19 mouse cellular contexts compared by ENCODE assay signal in the genomic region with DNA sequence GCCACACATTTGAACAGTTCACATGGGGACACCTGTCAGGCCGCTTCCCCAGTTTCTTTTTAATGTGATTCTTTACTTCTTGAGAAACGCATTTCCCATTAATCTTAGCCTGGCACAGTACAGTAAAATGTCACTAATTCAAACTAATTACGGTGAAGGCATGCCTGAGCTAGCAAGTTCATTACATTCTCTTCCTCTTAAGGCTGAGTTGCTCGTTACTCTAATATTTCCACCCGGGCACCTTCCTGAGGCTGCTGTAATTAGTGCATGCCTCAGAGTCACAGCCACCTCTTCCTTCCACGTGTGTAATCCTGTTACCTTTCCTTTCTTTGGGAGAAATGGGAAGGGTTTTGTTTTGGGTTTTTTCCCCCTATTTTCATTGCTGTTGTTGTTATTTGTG.
A peak's percentile ranks its signal among the peaks of the same experiment; 100 is the strongest.
DNase-seq lines count a peak whose midpoint lies in the region; ATAC-seq lines count a peak whose summit lies in the region.
"Had no signal": no experiment of that assay in that cellular context is flagged by ENCODE, and none has a peak within 500 bp of the region (broad histone marks: within the 10 kb centered on the region; RNA-seq: fewer than 3 reads in every experiment).

No protein-coding gene starts in this region.

- H3K9me3 ChIP-seq in hindbrain, embryonic 15.5 days, result no peaks in the 10 kb centered on the region
- no peaks in the 10 kb centered on the region for H3K9me3 ChIP-seq in hindbrain, embryonic 11.5 days (ENCODE audit: control insufficient read depth, low read length)
- no peaks in the 10 kb centered on the region for H3K9me3 ChIP-seq in forebrain, embryonic 13.5 days (replicated peaks)
- H3K9me3 ChIP-seq in midbrain, embryonic 15.5 days, result no peaks in the 10 kb centered on the region
- H3K9me3 ChIP-seq: heart, embryonic 12.5 days; intestine, embryonic 15.5 days; limb, embryonic 13.5 days; liver, embryonic 15.5 days had no signal

- H3K4me2 ChIP-seq in hindbrain, embryonic 15.5 days, result no peak overlapping the region
- H3K4me2 ChIP-seq in hindbrain, embryonic 11.5 days (replicated peaks; ENCODE audit: low read depth, low read length), result no peak overlapping the region
- H3K4me2 ChIP-seq in forebrain, embryonic 13.5 days, result no peak overlapping the region
- no peak overlapping the region for H3K4me2 ChIP-seq in midbrain, embryonic 15.5 days
- H3K4me2 ChIP-seq: heart, embryonic 12.5 days; intestine, embryonic 15.5 days; limb, embryonic 13.5 days; liver, embryonic 15.5 days had no signal

- no peak overlapping the region for H3K4me3 ChIP-seq in hindbrain, embryonic 15.5 days
- H3K4me3 ChIP-seq in hindbrain, embryonic 11.5 days (ENCODE audit: low read depth, low read length), result no peak overlapping the region
- H3K4me3 ChIP-seq in forebrain, embryonic 13.5 days, result no peak overlapping the region
- no peak overlapping the region for H3K4me3 ChIP-seq in midbrain, embryonic 15.5 days
- H3K4me3 ChIP-seq: heart, embryonic 12.5 days; intestine, embryonic 15.5 days; limb, embryonic 13.5 days; liver, embryonic 15.5 days had no signal

- H3K9ac ChIP-seq in hindbrain, embryonic 15.5 days, result no peak overlapping the region
- H3K9ac ChIP-seq in hindbrain, embryonic 11.5 days (ENCODE audit: low read depth, low read length), result no peak overlapping the region
- no peak overlapping the region for H3K9ac ChIP-seq in forebrain, embryonic 13.5 days
- H3K9ac ChIP-seq in midbrain, embryonic 15.5 days, result no peak overlapping the region
- H3K9ac ChIP-seq: heart, embryonic 12.5 days; intestine, embryonic 15.5 days; limb, embryonic 13.5 days; liver, embryonic 15.5 days had no signal

- ATAC-seq in hindbrain, embryonic 15.5 days (ENCODE audit: low FRiP score, low read depth), result peak; percentile 57; the same call in 1 of the 2 replicates
- ATAC-seq in hindbrain, embryonic 11.5 days (ENCODE audit: low FRiP score), result no peak
- peak; percentile 59; the same call in 1 of the 2 replicates for ATAC-seq in forebrain, embryonic 13.5 days
- 0 out of 2 replicates have a peak, but pooled peaks have one; percentile 13 for ATAC-seq in midbrain, embryonic 15.5 days (replicated peaks)
- ATAC-seq: activated CD4-positive, CD25-positive, alpha-beta regulatory T cell, adult 4 months; intestine, embryonic 15.5 days; lung, postnatal 0 days; Patski had no signal

- peak overlapping the region; percentile 42; the same call in 1 of the 2 replicates for H3K27ac ChIP-seq in hindbrain, embryonic 15.5 days (replicated peaks)
- no peak overlapping the region for H3K27ac ChIP-seq in hindbrain, embryonic 11.5 days (ENCODE audit: low read depth, low read length)
- no peak overlapping the region; the same call in 1 of the 2 replicates for H3K27ac ChIP-seq in forebrain, embryonic 13.5 days
- H3K27ac ChIP-seq in midbrain, embryonic 15.5 days, result peak overlapping the region; percentile 61
- H3K27ac ChIP-seq: intestine, embryonic 15.5 days; limb, embryonic 13.5 days; liver, embryonic 15.5 days had no signal

- WGBS in hindbrain, embryonic 15.5 days, result 38% methylated on average over 6 of the region's 6 CpGs
- WGBS in hindbrain, embryonic 11.5 days, result 72% methylated on average over 6 of the region's 6 CpGs
- WGBS in forebrain, embryonic 13.5 days, result 23% methylated on average over 6 of the region's 6 CpGs
- 35% methylated on average over 6 of the region's 6 CpGs for WGBS in midbrain, embryonic 15.5 days

- H3K36me3 ChIP-seq in hindbrain, embryonic 15.5 days, result no peaks in the 10 kb centered on the region
- H3K36me3 ChIP-seq in hindbrain, embryonic 11.5 days (ENCODE audit: control insufficient read depth, insufficient read depth, low read length), result no peaks in the 10 kb centered on the region
- H3K36me3 ChIP-seq in forebrain, embryonic 13.5 days (ENCODE audit: poor library complexity, severe bottlenecking), result 0 out of 2 replicates have a peak, but pooled peaks cover 4% of the 10 kb centered on the region
- no peaks in the 10 kb centered on the region for H3K36me3 ChIP-seq in midbrain, embryonic 15.5 days (replicated peaks)
- H3K36me3 ChIP-seq: heart, embryonic 12.5 days; intestine, embryonic 15.5 days; liver, embryonic 15.5 days had no signal

- no peaks in the 10 kb centered on the region for H3K27me3 ChIP-seq in hindbrain, embryonic 15.5 days
- H3K27me3 ChIP-seq in hindbrain, embryonic 11.5 days (ENCODE audit: control insufficient read depth, insufficient read depth, low read length), result no peaks in the 10 kb centered on the region
- H3K27me3 ChIP-seq in forebrain, embryonic 13.5 days, result no peaks in the 10 kb centered on the region
- no peaks in the 10 kb centered on the region for H3K27me3 ChIP-seq in midbrain, embryonic 15.5 days (replicated peaks)
- H3K27me3 ChIP-seq: heart, embryonic 12.5 days; intestine, embryonic 15.5 days; limb, embryonic 13.5 days; liver, embryonic 15.5 days; Patski had no signal

- peaks cover 7% of the 10 kb centered on the region; the same call in 1 of the 2 replicates for H3K4me1 ChIP-seq in hindbrain, embryonic 15.5 days (replicated peaks)
- H3K4me1 ChIP-seq in hindbrain, embryonic 11.5 days (replicated peaks; ENCODE audit: control insufficient read depth, insufficient read depth, low read length), result no peaks in the 10 kb centered on the region
- peaks cover 42% of the 10 kb centered on the region for H3K4me1 ChIP-seq in forebrain, embryonic 13.5 days
- H3K4me1 ChIP-seq in midbrain, embryonic 15.5 days, result peaks cover 27% of the 10 kb centered on the region
- H3K4me1 ChIP-seq: heart, embryonic 12.5 days; intestine, embryonic 15.5 days; liver, embryonic 15.5 days had no signal

- no peak for DNase-seq in hindbrain, embryonic 11.5 days (ENCODE audit: low spot score)
- DNase-seq in Muller cell, postnatal 12 days (ENCODE audit: inconsistent ontology term), result peak; percentile 62
- no peak for DNase-seq in embryo, embryonic 11 days
- DNase-seq in adrenal gland, adult 18-20 months (ENCODE audit: low spot score in 2 of 2), result no peak
- DNase-seq: adrenal gland, postnatal 36 days; B cell, adult 2 months; cerebellum, adult 9-10 months; gastrocnemius, postnatal 25 days; right cerebral cortex, adult 18-20 months had no signal

Comparison
In these comparisons a context has a peak if more than half of its experiments do, and no peak if none do; other contexts are left out.
1. H3K27ac ChIP-seq: peak in hindbrain, embryonic 15.5 days (single experiment) and midbrain, embryonic 15.5 days (single experiment); none in hindbrain, embryonic 11.5 days (single experiment) and forebrain, embryonic 13.5 days (single experiment).